Mouse (Mus musculus) small intestine, adult 10 weeks (tissue): ENCODE data around the gene Olfr730. TPM values are rescaled to one million over a fixed set of nuclear protein-coding genes. Genes with fewer than 3 reads are reported as not detected.

Experiments used
- polyA plus RNA-seq: library from polyadenylated mRNA; stranded (reverse); fragments of 350-450 nt; fragmentation: Illumina TruSeq; extraction: RNeasy Lipid Tissue Mini Kit (QIAGEN cat#74804); gene quantifications from one replicate; pipeline ENCODE4 v1.2.3, GENCODE M21; 2014; ENCODE audit warnings: low replicate concordance

Gene Olfr730
- polyA plus RNA-seq, result not detected

GRCm38 (mm10) chr14:50188098-50188497, at the start of gene Olfr730:
TSS of gene Olfr730 (minus strand) at chr14:50188198.

GRCm38 (mm10) chr14:50152810-50153209, 35.2 kb downstream of the Olfr730 start, which contains the start of gene Olfr729:
TSS of gene Olfr729 (minus strand) at chr14:50152910.

GRCm38 (mm10) chr14:50142580-50142979, 45.4 kb downstream of the Olfr730 start, which contains the start of gene Olfr728:
TSS of gene Olfr728 (minus strand) at chr14:50142680.

Other genes with a start within 250 kb of the Olfr730 start
- gene Olfr724, start 224.9 kb downstream of the Olfr730 start, polyA plus RNA-seq, result not detected
- not detected for gene Olfr725, start 147.8 kb downstream of the Olfr730 start, polyA plus RNA-seq
- not detected for gene Olfr726, start 97.2 kb downstream of the Olfr730 start, polyA plus RNA-seq
- not detected for gene Olfr727, start 65.0 kb downstream of the Olfr730 start, polyA plus RNA-seq
- gene Olfr728, start 45.5 kb downstream of the Olfr730 start, polyA plus RNA-seq, result not detected
- gene Olfr729, start 35.3 kb downstream of the Olfr730 start, polyA plus RNA-seq, result not detected
- not detected for gene Olfr731, start 53.7 kb upstream of the Olfr730 start, polyA plus RNA-seq
- not detected for gene Olfr732, start 96.0 kb upstream of the Olfr730 start, polyA plus RNA-seq
- not detected for gene Olfr733, start 113.3 kb upstream of the Olfr730 start, polyA plus RNA-seq
- not detected for gene Olfr734, start 138.6 kb upstream of the Olfr730 start, polyA plus RNA-seq
- not detected for gene Olfr735, start 160.7 kb upstream of the Olfr730 start, polyA plus RNA-seq
- gene Tlr11, start 169.7 kb upstream of the Olfr730 start, polyA plus RNA-seq, result 2.8 TPM
- not detected for gene Olfr736, start 193.0 kb upstream of the Olfr730 start, polyA plus RNA-seq
- not detected for gene Olfr738, start 219.4 kb upstream of the Olfr730 start, polyA plus RNA-seq
- gene Olfr739, start 230.4 kb upstream of the Olfr730 start, polyA plus RNA-seq, result not detected